In the genomic region with DNA sequence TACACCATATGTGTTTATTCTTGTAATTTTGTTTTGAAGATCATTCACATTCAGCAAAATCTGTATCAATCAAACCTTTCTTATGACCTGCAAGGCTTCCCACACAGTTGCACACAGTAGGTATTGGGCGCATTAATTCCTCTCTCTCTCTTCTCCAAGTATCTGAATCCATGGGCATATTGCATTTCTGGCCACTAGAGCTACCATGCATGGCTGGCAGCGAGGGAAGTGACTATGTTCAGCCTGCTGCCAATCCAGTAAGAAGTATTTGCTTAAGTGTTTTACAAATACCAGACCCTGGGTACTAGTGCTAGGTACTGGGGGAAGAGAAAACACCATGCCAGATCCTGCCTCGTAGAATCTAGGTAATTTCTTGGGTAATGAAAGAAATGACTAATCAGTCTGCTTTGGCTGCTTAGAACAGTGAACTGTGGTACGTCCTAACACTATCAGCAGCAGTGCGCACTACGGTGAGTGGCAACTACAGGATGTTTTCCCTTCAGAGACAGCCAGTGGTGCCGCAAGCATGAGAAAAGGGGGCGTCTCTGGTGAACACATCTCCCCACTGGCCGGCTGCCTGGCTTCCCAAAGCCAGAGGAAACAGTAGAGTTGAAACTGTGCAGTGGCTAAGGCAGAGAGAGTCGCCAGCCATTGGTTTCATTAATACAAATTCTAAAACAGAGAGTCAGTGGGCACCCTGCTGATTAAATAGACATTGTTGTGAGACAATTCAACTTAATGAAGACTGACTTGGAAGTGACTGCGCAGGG, we compare ENCODE assay signal across 14 mouse cellular contexts.
DNase-seq lines count a peak whose midpoint lies in the region; ATAC-seq and TF ChIP-seq lines count a peak whose summit lies in the region.
"Had no signal": no experiment of that assay in that cellular context is flagged by ENCODE, and none has a peak within 500 bp of the region (broad histone marks: within the 10 kb centered on the region; RNA-seq: fewer than 3 reads in every experiment).

No protein-coding gene starts in this region.

- H3K36me3 ChIP-seq in midbrain, postnatal 0 days (ENCODE audit: insufficient read depth, low read length): no peaks in the 10 kb centered on the region
- H3K36me3 ChIP-seq in midbrain, embryonic 11.5 days (ENCODE audit: control insufficient read depth, insufficient read depth, low read length): no peaks in the 10 kb centered on the region
- H3K36me3 ChIP-seq: G1E; liver, embryonic 12.5 days; lung, embryonic 15.5 days had no signal

- 79% methylated on average over 11 of the region's 11 CpGs for WGBS in midbrain, postnatal 0 days
- 79% methylated on average over 11 of the region's 11 CpGs for WGBS in midbrain, embryonic 11.5 days

- TF ChIP-seq CTCF in gastrocnemius, adult 2 months (IDR thresholded peaks at IDR 0.05): no peak
- peak; percentile 27 for TF ChIP-seq CTCF in midbrain, postnatal 0 days (IDR thresholded peaks at IDR 0.05)

- intact Hi-C loops in gastrocnemius, adult 2 months (cut with DNase I): no loop called here
- intact Hi-C loops in heart, postnatal 14 days (cut with DNase I): no loop called here

- H3K27me3 ChIP-seq in midbrain, postnatal 0 days (ENCODE audit: insufficient read depth, low read length): no peaks in the 10 kb centered on the region
- no peaks in the 10 kb centered on the region for H3K27me3 ChIP-seq in midbrain, embryonic 11.5 days (ENCODE audit: control insufficient read depth, insufficient read depth, low read length)
- H3K27me3 ChIP-seq: liver, embryonic 12.5 days; lung, embryonic 15.5 days had no signal

- no peaks in the 10 kb centered on the region for H3K9me3 ChIP-seq in midbrain, postnatal 0 days (ENCODE audit: low read length)
- no peaks in the 10 kb centered on the region for H3K9me3 ChIP-seq in midbrain, embryonic 11.5 days (ENCODE audit: control insufficient read depth, low read length)
- H3K9me3 ChIP-seq: liver, embryonic 12.5 days; lung, embryonic 15.5 days had no signal

- DNase-seq in gastrocnemius, adult 2 months: peak; percentile 33
- DNase-seq in gastrocnemius, postnatal 25 days: no peak
- no peak for DNase-seq in midbrain, postnatal 0 days (ENCODE audit: low spot score)
- DNase-seq in midbrain, embryonic 11.5 days (ENCODE audit: low spot score, missing footprints): no peak
- peak; percentile 12 to 25 for DNase-seq in heart, postnatal 14 days
- DNase-seq in left cerebral cortex, adult 18-20 months (ENCODE audit: low spot score in 2 of 2): no peak
- DNase-seq in frontal cortex, postnatal 14 days (ENCODE audit: low spot score in 2 of 2): no peak
- DNase-seq: cerebellum, postnatal 10 days; thymus, adult 2 months had no signal

- no peak overlapping the region for H3K27ac ChIP-seq in gastrocnemius, adult 2 months
- no peak overlapping the region for H3K27ac ChIP-seq in midbrain, postnatal 0 days (ENCODE audit: low read depth, low read length)
- H3K27ac ChIP-seq in midbrain, embryonic 11.5 days (ENCODE audit: low read depth, low read length): no peak overlapping the region
- H3K27ac ChIP-seq: liver, embryonic 12.5 days; lung, embryonic 15.5 days had no signal

- ATAC-seq in midbrain, postnatal 0 days (ENCODE audit: low FRiP score): no peak
- no peak for ATAC-seq in midbrain, embryonic 11.5 days (ENCODE audit: low FRiP score)
- ATAC-seq: liver, embryonic 12.5 days had no signal

- no peaks in the 10 kb centered on the region for H3K4me1 ChIP-seq in midbrain, postnatal 0 days (ENCODE audit: insufficient read depth, low read length)
- H3K4me1 ChIP-seq in midbrain, embryonic 11.5 days (ENCODE audit: control insufficient read depth, insufficient read depth, low read length): 0 out of 2 replicates have a peak, but pooled peaks cover 2% of the 10 kb centered on the region

- H3K4me3 ChIP-seq in gastrocnemius, adult 2 months: no peak overlapping the region
- H3K4me3 ChIP-seq in midbrain, postnatal 0 days (ENCODE audit: low read depth, low read length): no peak overlapping the region
- H3K4me3 ChIP-seq in midbrain, embryonic 11.5 days (ENCODE audit: low read depth, low read length): no peak overlapping the region
- H3K4me3 ChIP-seq: erythroblast, embryonic 14.5 days; liver, embryonic 12.5 days; lung, embryonic 15.5 days; megakaryocyte, embryonic 14.5 days had no signal

- no peak overlapping the region for H3K9ac ChIP-seq in midbrain, postnatal 0 days (replicated peaks; ENCODE audit: low read length, poor library complexity, severe bottlenecking)
- no peak overlapping the region for H3K9ac ChIP-seq in midbrain, embryonic 11.5 days (ENCODE audit: low read length)
- H3K9ac ChIP-seq: liver, embryonic 12.5 days; lung, embryonic 15.5 days had no signal

- no peak overlapping the region for H3K4me2 ChIP-seq in midbrain, postnatal 0 days (ENCODE audit: low read depth, low read length, poor library complexity, severe bottlenecking)
- no peak overlapping the region for H3K4me2 ChIP-seq in midbrain, embryonic 11.5 days
- H3K4me2 ChIP-seq: liver, embryonic 12.5 days; lung, embryonic 15.5 days had no signal

Comparison
In these comparisons a context has a peak if more than half of its experiments do, and no peak if none do; other contexts are left out.
1. DNase-seq: peak in gastrocnemius, adult 2 months (single experiment) and heart, postnatal 14 days (2 of 2); none in gastrocnemius, postnatal 25 days (single experiment), midbrain, postnatal 0 days (single experiment), midbrain, embryonic 11.5 days (single experiment), left cerebral cortex, adult 18-20 months (0 of 2) and frontal cortex, postnatal 14 days (0 of 2).